Mouse (Mus musculus) heart, embryonic 13.5 days (tissue): Measurements from ENCODE around the gene Utrn. TPM values are rescaled to one million over a fixed set of nuclear protein-coding genes. Genes with fewer than 3 reads are reported as not detected.

Source experiments
- ATAC-seq: fragments of 200-750 bp; cut with Nextera tagmentation; 2 replicates; pipeline ENCODE4 v1.8.0; 2017; ENCODE audit warnings: moderate TSS enrichment; ENCODE audit not compliant: insufficient number of reproducible peaks, low FRiP score, low TSS enrichment; ENCODE audit errors: extremely low read depth
- H3K27ac ChIP-seq: fragments of 300-500 bp; sonication (generic); replicated peaks from 2 replicates; pipeline ENCODE4 v1.5.1; 2015; ENCODE audit warnings: moderate library complexity, mild to moderate bottlenecking, inconsistent platforms
- H3K27me3 ChIP-seq: fragments of 300-500 bp; sonication (generic); replicated peaks from 2 replicates; pipeline ENCODE4 v1.6.1; 2015; ENCODE audit warnings: mild to moderate bottlenecking, inconsistent platforms
- H3K36me3 ChIP-seq: fragments of 300-500 bp; sonication (generic); 2 replicates; pipeline ENCODE4 v1.6.1; 2015; ENCODE audit warnings: mild to moderate bottlenecking, inconsistent platforms
- H3K4me1 ChIP-seq: fragments of 300-500 bp; sonication (generic); 2 replicates; pipeline ENCODE4 v1.6.1; 2015; ENCODE audit warnings: inconsistent platforms
- H3K4me2 ChIP-seq: fragments of 300-500 bp; sonication (generic); 2 replicates; pipeline ENCODE4 v1.6.1; 2015; ENCODE audit warnings: inconsistent platforms, mild to moderate bottlenecking, moderate library complexity
- H3K4me3 ChIP-seq: fragments of 300-500 bp; sonication (generic); 2 replicates; pipeline ENCODE4 v1.5.1; 2015; ENCODE audit warnings: moderate library complexity, mild to moderate bottlenecking, inconsistent platforms
- H3K9ac ChIP-seq: fragments of 300-500 bp; sonication (generic); 2 replicates; pipeline ENCODE4 v1.6.1; 2015; ENCODE audit warnings: inconsistent platforms, mild to moderate bottlenecking, moderate library complexity
- H3K9me3 ChIP-seq: fragments of 300-500 bp; sonication (generic); 2 replicates; pipeline ENCODE4 v1.6.1; 2016; ENCODE audit warnings: inconsistent platforms
- WGBS: fragments of 180-500 bp; shearing (Covaris S2); methylation state at CpG from one replicate; pipeline ENCODE4 v1.1.7; 2015; ENCODE audit warnings: mixed read lengths; 5-methylcytosine and 5-hydroxymethylcytosine counted together
- polyA plus RNA-seq: library from polyadenylated mRNA; unstranded; fragments of >200 nt; fragmentation: Nextera tagmentation; extraction: Ambion mirVana; gene quantifications from 2 replicates; pipeline ENCODE4 v1.2.1, GENCODE M21; 2015

The Utrn gene
- polyA plus RNA-seq, 1 experiment from 2014 or later, result 55.8 TPM

DNA sequence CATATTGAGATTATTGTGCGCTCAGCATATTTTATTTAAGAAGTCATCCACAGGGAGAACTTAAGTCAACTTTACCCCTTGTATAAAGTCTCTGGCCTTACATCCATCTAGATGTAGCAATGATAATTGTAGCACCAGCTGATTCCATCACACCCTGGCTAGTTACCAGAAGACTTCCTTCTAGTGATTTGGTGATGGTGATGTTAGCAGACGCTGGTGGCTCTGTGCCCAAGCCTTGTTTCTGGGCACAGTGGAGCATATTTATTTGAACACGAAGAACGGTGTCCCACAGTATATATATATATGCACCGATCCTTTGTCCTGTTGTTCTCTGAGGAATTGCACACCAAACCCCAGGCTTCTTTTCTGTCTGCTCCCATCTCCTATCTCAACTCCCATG is 30.7 kb upstream of the Utrn start:
- no peak overlapping the region for H3K4me3 ChIP-seq
- no peaks in the 10 kb centered on the region for H3K36me3 ChIP-seq
- 82% methylated on average over 5 of the region's 5 CpGs for WGBS

GRCm38 (mm10) chr10:12893339-12893738 is 24.2 kb upstream of the Utrn start:
- Histone ChIP-seq H3K4me3 (no peak overlapping the region), H3K36me3 (no peaks in the 10 kb centered on the region), H3K9ac (no peak overlapping the region), H3K27ac (no peak overlapping the region), H3K4me1 (no peaks in the 10 kb centered on the region), H3K27me3 (no peaks in the 10 kb centered on the region), H3K9me3 (no peaks in the 10 kb centered on the region), H3K4me2 (no peak overlapping the region)
- ATAC-seq, result no peak
- WGBS, result 89% methylated on average over 3 of the region's 3 CpGs

More for the DNA sequence above, 30.7 kb upstream of the Utrn start:
- H3K9me3 ChIP-seq, result no peaks in the 10 kb centered on the region
- H3K9ac ChIP-seq, result no peak overlapping the region
- H3K4me1 ChIP-seq, result no peaks in the 10 kb centered on the region
- no peak overlapping the region for H3K27ac ChIP-seq
- H3K27me3 ChIP-seq, result no peaks in the 10 kb centered on the region
- H3K4me2 ChIP-seq, result no peak overlapping the region
- ATAC-seq, result no peak

GRCm38 (mm10) chr10:12888373-12888772 is 19.2 kb upstream of the Utrn start:
- 60% methylated on average over 13 of the region's 13 CpGs for WGBS

DNA sequence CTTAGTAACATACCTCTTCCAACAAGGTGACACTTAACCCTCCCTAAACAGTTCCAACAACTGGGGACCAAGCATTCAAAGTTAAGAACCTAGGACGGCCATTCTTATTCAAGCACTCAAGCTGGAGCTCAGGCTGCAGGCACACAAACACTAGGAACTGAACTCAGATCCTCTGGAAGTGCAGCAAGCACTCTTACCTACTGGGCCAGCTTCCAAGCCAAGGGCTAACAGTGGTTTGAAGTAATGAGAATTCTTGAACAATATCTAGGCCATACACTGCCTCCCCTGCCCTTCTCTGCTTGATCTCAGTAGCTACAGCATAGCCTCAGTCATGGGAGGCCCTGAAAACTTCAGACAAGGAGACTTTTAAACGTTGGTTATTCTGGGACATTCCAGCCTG is 18.6 kb upstream of the Utrn start:
- H3K27me3 ChIP-seq, result no peaks in the 10 kb centered on the region
- 44% methylated on average over 2 of the region's 2 CpGs for WGBS
- no peak overlapping the region for H3K9ac ChIP-seq
- no peaks in the 10 kb centered on the region for H3K9me3 ChIP-seq
- 0 out of 2 replicates have a peak, but pooled peaks cover 11% of the 10 kb centered on the region for H3K4me1 ChIP-seq
- no peaks in the 10 kb centered on the region for H3K36me3 ChIP-seq
- no peak overlapping the region for H3K4me3 ChIP-seq
- H3K27ac ChIP-seq, result no peak overlapping the region
- no peak overlapping the region for H3K4me2 ChIP-seq
- no peak for ATAC-seq

More at GRCm38 (mm10) chr10:12888373-12888772, 19.2 kb upstream of the Utrn start:
- H3K4me1 ChIP-seq, result 0 out of 2 replicates have a peak, but pooled peaks cover 11% of the 10 kb centered on the region
- no peak overlapping the region for H3K4me3 ChIP-seq
- 0 out of 2 replicates have a peak overlapping the region, but pooled peaks have one; percentile 0 for H3K4me2 ChIP-seq
- no peaks in the 10 kb centered on the region for H3K36me3 ChIP-seq
- no peak overlapping the region for H3K9ac ChIP-seq
- H3K27me3 ChIP-seq, result no peaks in the 10 kb centered on the region
- no peak overlapping the region for H3K27ac ChIP-seq
- H3K9me3 ChIP-seq, result no peaks in the 10 kb centered on the region
- ATAC-seq, result no peak

GRCm38 (mm10) chr10:12884308-12884948 is 15.3 kb upstream of the Utrn start:
- H3K4me2 ChIP-seq, result no peak overlapping the region
- no peak overlapping the region for H3K9ac ChIP-seq
- ATAC-seq, result no peak
- 0 out of 2 replicates have a peak, but pooled peaks cover 11% of the 10 kb centered on the region for H3K4me1 ChIP-seq
- no peaks in the 10 kb centered on the region for H3K9me3 ChIP-seq
- no peak overlapping the region for H3K27ac ChIP-seq
- no peak overlapping the region for H3K4me3 ChIP-seq
- H3K36me3 ChIP-seq, result no peaks in the 10 kb centered on the region
- H3K27me3 ChIP-seq, result no peaks in the 10 kb centered on the region
- WGBS, result 54% methylated on average over 8 of the region's 8 CpGs

GRCm38 (mm10) chr10:12881911-12882310 is 12.7 kb upstream of the Utrn start:
- 57% methylated on average over 4 of the region's 4 CpGs for WGBS
- H3K4me1 ChIP-seq, result peaks cover 16% of the 10 kb centered on the region
- H3K36me3 ChIP-seq, result no peaks in the 10 kb centered on the region
- H3K9ac ChIP-seq, result no peak overlapping the region
- H3K4me2 ChIP-seq, result no peak overlapping the region
- H3K27me3 ChIP-seq, result no peaks in the 10 kb centered on the region
- no peak for ATAC-seq
- H3K27ac ChIP-seq, result no peak overlapping the region
- no peaks in the 10 kb centered on the region for H3K9me3 ChIP-seq
- H3K4me3 ChIP-seq, result no peak overlapping the region

DNA sequence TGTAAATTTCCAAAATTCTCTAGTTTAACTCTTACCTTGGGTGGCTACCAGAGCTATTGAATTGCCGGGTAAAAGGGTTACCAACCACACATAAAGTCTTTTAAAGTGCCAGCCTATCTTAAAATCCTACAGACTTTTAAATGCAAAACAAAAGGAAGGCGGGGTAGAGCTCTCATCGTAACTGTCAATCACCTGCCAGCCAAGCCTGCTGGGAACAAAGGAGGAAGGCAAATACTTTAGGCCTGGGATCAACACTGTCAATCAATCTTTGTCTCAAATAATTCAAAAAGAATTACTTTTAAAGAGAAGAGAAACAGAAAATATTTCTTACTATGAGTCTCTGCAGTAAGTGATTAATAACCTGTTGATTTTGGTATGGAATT is 10.1 kb upstream of the Utrn start:
- no peak overlapping the region for H3K4me3 ChIP-seq
- no peaks in the 10 kb centered on the region for H3K9me3 ChIP-seq
- peaks cover 21% of the 10 kb centered on the region for H3K4me1 ChIP-seq
- no peaks in the 10 kb centered on the region for H3K36me3 ChIP-seq
- H3K27ac ChIP-seq, result no peak overlapping the region
- no peak for ATAC-seq
- no peak overlapping the region for H3K9ac ChIP-seq
- H3K4me2 ChIP-seq, result peak overlapping the region; percentile 47
- WGBS, result 29% methylated on average over 3 of the region's 3 CpGs
- no peaks in the 10 kb centered on the region for H3K27me3 ChIP-seq

DNA sequence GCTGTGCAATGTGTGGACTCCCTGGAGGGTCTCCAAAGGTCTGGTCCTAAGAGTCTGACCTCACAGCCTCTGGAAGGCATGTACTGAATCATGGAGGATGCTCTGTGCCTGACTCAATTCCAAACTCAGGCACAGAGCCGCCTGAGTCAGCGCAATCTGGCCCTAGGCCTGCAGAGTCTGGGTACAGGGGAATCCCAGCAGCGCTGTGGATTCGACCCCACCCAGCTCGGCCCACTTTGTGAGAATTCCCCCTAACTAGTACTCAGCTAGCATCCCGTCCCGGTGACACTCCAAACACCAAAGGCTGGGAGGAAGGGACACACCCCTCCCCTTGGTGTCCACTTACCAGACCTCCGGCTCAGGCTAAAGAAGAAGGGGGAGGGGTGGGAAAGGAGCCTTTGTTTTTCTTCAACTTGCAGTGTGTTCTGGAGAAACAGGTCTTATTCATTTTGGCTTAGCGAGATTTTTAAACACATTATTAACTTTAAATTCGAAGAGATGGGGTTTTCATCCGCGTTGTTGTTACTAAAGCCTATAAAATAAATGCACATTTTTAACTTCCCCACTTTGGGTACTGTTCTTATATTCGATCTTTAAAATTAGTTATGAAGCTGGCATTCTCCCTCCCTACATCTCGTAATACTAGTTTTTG is 9.6 kb upstream of the Utrn start:
- peak overlapping the region; percentile 40; the same call in 1 of the 2 replicates for H3K9ac ChIP-seq
- H3K27me3 ChIP-seq, result no peaks in the 10 kb centered on the region
- no peaks in the 10 kb centered on the region for H3K9me3 ChIP-seq
- 0 out of 2 replicates have a peak overlapping the region, but pooled peaks have one; percentile 2 for H3K4me3 ChIP-seq
- peak overlapping the region; percentile 47 for H3K4me2 ChIP-seq
- H3K36me3 ChIP-seq, result no peaks in the 10 kb centered on the region
- ATAC-seq, result no peak
- 14% methylated on average over 14 of the region's 14 CpGs for WGBS
- H3K27ac ChIP-seq, result no peak overlapping the region
- peaks cover 20% of the 10 kb centered on the region for H3K4me1 ChIP-seq

DNA sequence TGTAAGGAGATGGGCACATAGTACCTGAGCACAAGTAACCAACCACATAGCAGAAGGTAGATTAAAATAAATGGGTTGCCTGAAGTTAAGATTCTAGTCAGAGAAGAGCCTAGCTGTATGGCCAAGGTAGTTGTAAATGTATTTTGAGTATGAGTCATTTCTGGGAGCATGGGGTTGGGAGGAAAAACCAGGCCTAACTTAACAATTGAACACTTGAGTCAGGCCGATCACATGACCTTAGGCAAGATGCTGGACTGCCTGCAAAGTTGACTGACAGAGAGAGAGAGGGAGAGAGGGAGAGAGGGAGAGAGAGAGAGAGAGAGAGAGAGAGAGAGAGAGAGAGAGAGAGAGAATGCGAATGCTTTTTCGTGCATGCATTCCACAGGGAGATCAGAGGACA is 7.3 kb upstream of the Utrn start:
- no peak overlapping the region for H3K27ac ChIP-seq
- ATAC-seq, result no peak
- no peaks in the 10 kb centered on the region for H3K9me3 ChIP-seq
- H3K27me3 ChIP-seq, result no peaks in the 10 kb centered on the region
- H3K36me3 ChIP-seq, result no peaks in the 10 kb centered on the region
- no peak overlapping the region for H3K9ac ChIP-seq
- H3K4me1 ChIP-seq, result peaks cover 20% of the 10 kb centered on the region
- 50% methylated on average over 3 of the region's 3 CpGs for WGBS
- H3K4me3 ChIP-seq, result no peak overlapping the region
- H3K4me2 ChIP-seq, result no peak overlapping the region

DNA sequence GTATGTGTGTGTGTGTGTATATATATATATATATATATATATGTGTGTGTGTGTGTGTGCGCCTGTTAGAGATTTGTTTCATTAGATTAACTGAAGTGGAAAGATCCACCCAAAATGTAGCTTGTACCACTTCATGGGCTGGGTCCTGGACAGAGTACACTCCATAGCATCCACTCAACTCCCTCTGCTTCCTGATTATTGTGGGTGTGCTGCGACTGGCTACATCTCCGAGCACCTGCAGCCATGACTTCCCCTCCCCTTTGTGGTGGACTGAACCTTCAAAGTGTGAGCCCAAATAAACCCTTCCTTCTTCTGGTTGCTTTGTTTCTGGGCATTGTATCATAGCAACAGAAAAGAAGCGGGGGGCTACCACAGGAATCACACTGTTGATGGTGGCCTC is 6.2 kb upstream of the Utrn start:
- no peak overlapping the region for H3K27ac ChIP-seq
- no peak overlapping the region for H3K4me3 ChIP-seq
- no peak overlapping the region for H3K9ac ChIP-seq
- no peaks in the 10 kb centered on the region for H3K27me3 ChIP-seq
- no peaks in the 10 kb centered on the region for H3K36me3 ChIP-seq
- WGBS, result 89% methylated on average over 4 of the region's 4 CpGs
- peaks cover 20% of the 10 kb centered on the region for H3K4me1 ChIP-seq
- no peaks in the 10 kb centered on the region for H3K9me3 ChIP-seq
- H3K4me2 ChIP-seq, result no peak overlapping the region
- no peak for ATAC-seq

- Histone ChIP-seq H3K36me3 (no peaks in the 10 kb centered on the region), H3K27ac (no peak overlapping the region), H3K4me2 (no peak overlapping the region; the same call in 1 of the 2 replicates), H3K4me3 (no peak overlapping the region), H3K4me1 (peaks cover 20% of the 10 kb centered on the region), H3K9ac (no peak overlapping the region), H3K27me3 (no peaks in the 10 kb centered on the region), H3K9me3 (no peaks in the 10 kb centered on the region)
- 55% methylated on average over 8 of the region's 8 CpGs for WGBS
- no peak for ATAC-seq
These were observed 5.6 kb upstream of the Utrn start for GRCm38 (mm10) chr10:12874577-12875277.
